Mouse (Mus musculus) lung, embryonic 15.5 days (tissue): ENCODE measurements around the gene Dusp12. TPM values are rescaled to one million over a fixed set of nuclear protein-coding genes. Genes with fewer than 3 reads are reported as not detected.

Source experiments
- ATAC-seq: fragments of 200-750 bp; cut with Nextera tagmentation; 2 replicates; pipeline ENCODE4 v1.8.0; 2017; ENCODE audit warnings: moderate number of reproducible peaks, borderline replicate concordance; ENCODE audit not compliant: low FRiP score, low TSS enrichment; ENCODE audit errors: extremely low read depth
- H3K27ac ChIP-seq: fragments of 300-500 bp; sonication (generic); 2 replicates; pipeline ENCODE4 v1.5.1; 2015; ENCODE audit warnings: moderate library complexity, mild to moderate bottlenecking, inconsistent platforms
- H3K27me3 ChIP-seq: fragments of 300-500 bp; sonication (generic); 2 replicates; pipeline ENCODE4 v1.6.1; 2015; ENCODE audit warnings: inconsistent platforms
- H3K36me3 ChIP-seq: fragments of 300-500 bp; sonication (generic); 2 replicates; pipeline ENCODE4 v1.6.1; 2015; ENCODE audit warnings: inconsistent platforms
- H3K4me1 ChIP-seq: fragments of 300-500 bp; sonication (generic); 2 replicates; pipeline ENCODE4 v1.6.1; 2015; ENCODE audit warnings: inconsistent platforms
- H3K4me2 ChIP-seq: fragments of 300-500 bp; sonication (generic); 2 replicates; pipeline ENCODE4 v1.6.1; 2015; ENCODE audit warnings: inconsistent platforms, mild to moderate bottlenecking, moderate library complexity
- H3K4me3 ChIP-seq: fragments of 300-500 bp; sonication (generic); 2 replicates; pipeline ENCODE4 v1.5.1; 2015; ENCODE audit warnings: mild to moderate bottlenecking, inconsistent platforms
- H3K9ac ChIP-seq: fragments of 300-500 bp; sonication (generic); 2 replicates; pipeline ENCODE4 v1.6.1; 2015; ENCODE audit warnings: inconsistent platforms
- H3K9me3 ChIP-seq: fragments of 300-500 bp; sonication (generic); 2 replicates; pipeline ENCODE4 v1.6.1; 2016; ENCODE audit warnings: inconsistent platforms
- WGBS: fragments of 180-500 bp; shearing (Covaris S2); methylation state at CpG from one replicate; pipeline ENCODE4 v1.1.7; 2015; 5-methylcytosine and 5-hydroxymethylcytosine counted together
- polyA plus RNA-seq: library from polyadenylated mRNA; unstranded; fragments of >200 nt; fragmentation: Nextera tagmentation; extraction: Ambion mirVana; gene quantifications from 2 replicates; pipeline ENCODE4 v1.2.1, GENCODE M21; 2015

Dusp12 gene
- polyA plus RNA-seq, 1 experiment from 2014 or later, result 37.0 TPM

GRCm38 (mm10) chr1:170894603-170895602, 9.6 kb upstream of the Dusp12 start:
- no peak overlapping the region for H3K4me2 ChIP-seq
- peaks cover 20% of the 10 kb centered on the region for H3K27me3 ChIP-seq
- no peak overlapping the region for H3K4me3 ChIP-seq
- ATAC-seq, result no peak
- H3K4me1 ChIP-seq, result no peaks in the 10 kb centered on the region
- no peak overlapping the region for H3K9ac ChIP-seq
- H3K9me3 ChIP-seq, result no peaks in the 10 kb centered on the region
- H3K36me3 ChIP-seq, result no peaks in the 10 kb centered on the region
- no peak overlapping the region for H3K27ac ChIP-seq
- 57% methylated on average over 9 of the region's 9 CpGs for WGBS

- no peak overlapping the region for H3K4me3 ChIP-seq
- WGBS, result 45% methylated on average over 1 of the region's 1 CpGs
These were observed 6.9 kb upstream of the Dusp12 start for GRCm38 (mm10) chr1:170892279-170892678.

GRCm38 (mm10) chr1:170891646-170892045, 6.3 kb upstream of the Dusp12 start:
- Histone ChIP-seq H3K36me3 (no peaks in the 10 kb centered on the region), H3K27me3 (no peaks in the 10 kb centered on the region; the same call in 1 of the 2 replicates), H3K4me2 (no peak overlapping the region), H3K9me3 (no peaks in the 10 kb centered on the region), H3K27ac (no peak overlapping the region), H3K4me3 (no peak overlapping the region), H3K9ac (no peak overlapping the region), H3K4me1 (no peaks in the 10 kb centered on the region)
- ATAC-seq, result no peak
- 43% methylated on average over 2 of the region's 2 CpGs for WGBS

More at GRCm38 (mm10) chr1:170892279-170892678, 6.9 kb upstream of the Dusp12 start:
- H3K9ac ChIP-seq, result no peak overlapping the region
- no peak overlapping the region for H3K27ac ChIP-seq
- H3K9me3 ChIP-seq, result no peaks in the 10 kb centered on the region
- no peak for ATAC-seq
- no peaks in the 10 kb centered on the region for H3K4me1 ChIP-seq
- H3K27me3 ChIP-seq, result no peaks in the 10 kb centered on the region; the same call in none of the 2 replicates
- H3K4me2 ChIP-seq, result no peak overlapping the region
- H3K36me3 ChIP-seq, result no peaks in the 10 kb centered on the region

- H3K27me3 ChIP-seq, result no peaks in the 10 kb centered on the region; the same call in 1 of the 2 replicates
- H3K36me3 ChIP-seq, result no peaks in the 10 kb centered on the region
- ATAC-seq, result no peak
- no peaks in the 10 kb centered on the region for H3K9me3 ChIP-seq
- H3K4me2 ChIP-seq, result no peak overlapping the region
- H3K4me1 ChIP-seq, result peaks cover 4% of the 10 kb centered on the region
- 75% methylated on average over 4 of the region's 4 CpGs for WGBS
- H3K9ac ChIP-seq, result no peak overlapping the region
- no peak overlapping the region for H3K27ac ChIP-seq
- H3K4me3 ChIP-seq, result no peak overlapping the region
These were observed 4.0 kb upstream of the Dusp12 start for GRCm38 (mm10) chr1:170889310-170889709.

GRCm38 (mm10) chr1:170886044-170886458, 711 bp upstream of the Dusp12 start:
- no peak overlapping the region for H3K9ac ChIP-seq
- no peak overlapping the region for H3K4me3 ChIP-seq
- H3K27me3 ChIP-seq, result no peaks in the 10 kb centered on the region
- H3K36me3 ChIP-seq, result peaks cover 4% of the 10 kb centered on the region; the same call in 1 of the 2 replicates
- H3K27ac ChIP-seq, result no peak overlapping the region
- no peak overlapping the region for H3K4me2 ChIP-seq
- no peaks in the 10 kb centered on the region for H3K9me3 ChIP-seq
- 52% methylated on average over 6 of the region's 6 CpGs for WGBS
- ATAC-seq, result no peak
- H3K4me1 ChIP-seq, result peaks cover 7% of the 10 kb centered on the region

- Histone ChIP-seq H3K9ac (peak overlapping the region; percentile 82), H3K4me3 (peak overlapping the region; percentile 88), H3K9me3 (no peaks in the 10 kb centered on the region), H3K4me2 (peak overlapping the region; percentile 82), H3K27ac (no peak overlapping the region), H3K4me1 (peaks cover 7% of the 10 kb centered on the region), H3K36me3 (peaks cover 15% of the 10 kb centered on the region), H3K27me3 (no peaks in the 10 kb centered on the region)
- 11% methylated on average over 8 of the region's 8 CpGs for WGBS
- no peak for ATAC-seq
These were observed 950 bp downstream of the Dusp12 start for GRCm38 (mm10) chr1:170884390-170884789.

GRCm38 (mm10) chr1:170882915-170883485, 2.3 kb downstream of the Dusp12 start:
- Histone ChIP-seq H3K36me3 (peaks cover 24% of the 10 kb centered on the region), H3K9me3 (no peaks in the 10 kb centered on the region), H3K4me2 (no peak overlapping the region), H3K9ac (no peak overlapping the region), H3K27ac (no peak overlapping the region), H3K4me3 (no peak overlapping the region), H3K4me1 (peaks cover 7% of the 10 kb centered on the region), H3K27me3 (no peaks in the 10 kb centered on the region)
- ATAC-seq, result no peak
- 64% methylated on average over 5 of the region's 5 CpGs for WGBS

- no peak for ATAC-seq
- Histone ChIP-seq H3K36me3 (peaks cover 52% of the 10 kb centered on the region), H3K4me2 (no peak overlapping the region), H3K27ac (no peak overlapping the region), H3K4me1 (no peaks in the 10 kb centered on the region), H3K9me3 (no peaks in the 10 kb centered on the region), H3K27me3 (no peaks in the 10 kb centered on the region), H3K4me3 (no peak overlapping the region), H3K9ac (no peak overlapping the region)
- 87% methylated on average over 5 of the region's 5 CpGs for WGBS
These were observed 8.4 kb downstream of the Dusp12 start for GRCm38 (mm10) chr1:170876906-170877305.

- peaks cover 46% of the 10 kb centered on the region for H3K36me3 ChIP-seq
- no peak overlapping the region for H3K27ac ChIP-seq
- no peaks in the 10 kb centered on the region for H3K27me3 ChIP-seq
- no peaks in the 10 kb centered on the region for H3K4me1 ChIP-seq
- no peak overlapping the region for H3K9ac ChIP-seq
- H3K4me3 ChIP-seq, result no peak overlapping the region
- no peak overlapping the region for H3K4me2 ChIP-seq
- no peak for ATAC-seq
- WGBS, result 68% methylated on average over 3 of the region's 3 CpGs
- H3K9me3 ChIP-seq, result no peaks in the 10 kb centered on the region
These were observed 9.7 kb downstream of the Dusp12 start for GRCm38 (mm10) chr1:170875676-170876075.

GRCm38 (mm10) chr1:170871961-170872360, 13.4 kb downstream of the Dusp12 start:
- no peak for ATAC-seq
- no peak overlapping the region for H3K27ac ChIP-seq
- peaks cover 27% of the 10 kb centered on the region for H3K36me3 ChIP-seq
- no peaks in the 10 kb centered on the region for H3K27me3 ChIP-seq
- H3K9ac ChIP-seq, result no peak overlapping the region
- no peak overlapping the region for H3K4me2 ChIP-seq
- 92% methylated on average over 2 of the region's 2 CpGs for WGBS
- peaks cover under 1% of the 10 kb centered on the region for H3K4me1 ChIP-seq
- H3K4me3 ChIP-seq, result no peak overlapping the region
- no peaks in the 10 kb centered on the region for H3K9me3 ChIP-seq

- no peak overlapping the region for H3K27ac ChIP-seq
- H3K4me1 ChIP-seq, result peaks cover 6% of the 10 kb centered on the region
- no peaks in the 10 kb centered on the region for H3K9me3 ChIP-seq
- 85% methylated on average over 6 of the region's 6 CpGs for WGBS
- H3K9ac ChIP-seq, result no peak overlapping the region
- no peak overlapping the region for H3K4me3 ChIP-seq
- no peaks in the 10 kb centered on the region for H3K27me3 ChIP-seq
- no peak for ATAC-seq
- peaks cover 22% of the 10 kb centered on the region for H3K36me3 ChIP-seq
- H3K4me2 ChIP-seq, result no peak overlapping the region
These were observed 13.9 kb downstream of the Dusp12 start for GRCm38 (mm10) chr1:170871402-170871801.

- peaks cover 11% of the 10 kb centered on the region for H3K36me3 ChIP-seq
- no peak for ATAC-seq
- H3K9me3 ChIP-seq, result no peaks in the 10 kb centered on the region
- H3K27ac ChIP-seq, result no peak overlapping the region
- 14% methylated on average over 14 of the region's 14 CpGs for WGBS
- H3K27me3 ChIP-seq, result no peaks in the 10 kb centered on the region
- H3K4me2 ChIP-seq, result peak overlapping the region; percentile 58
- H3K9ac ChIP-seq, result peak overlapping the region; percentile 79
- H3K4me1 ChIP-seq, result peaks cover 8% of the 10 kb centered on the region
- H3K4me3 ChIP-seq, result peak overlapping the region; percentile 84
These were observed 16.4 kb downstream of the Dusp12 start for GRCm38 (mm10) chr1:170868905-170869283.
